Mouse (Mus musculus): ENCODE data around the gene Olfr1166. TPM values are rescaled to one million over a fixed set of nuclear protein-coding genes. Genes with fewer than 3 reads are reported as not detected.

Gene Olfr1166
- not detected for polyA plus RNA-seq (2014; fragmentation: Illumina TruSeq; extraction: RNeasy Lipid Tissue Mini Kit (QIAGEN cat#74804); ENCODE audit: insufficient read depth, low read depth, low replicate concordance)

DNA sequence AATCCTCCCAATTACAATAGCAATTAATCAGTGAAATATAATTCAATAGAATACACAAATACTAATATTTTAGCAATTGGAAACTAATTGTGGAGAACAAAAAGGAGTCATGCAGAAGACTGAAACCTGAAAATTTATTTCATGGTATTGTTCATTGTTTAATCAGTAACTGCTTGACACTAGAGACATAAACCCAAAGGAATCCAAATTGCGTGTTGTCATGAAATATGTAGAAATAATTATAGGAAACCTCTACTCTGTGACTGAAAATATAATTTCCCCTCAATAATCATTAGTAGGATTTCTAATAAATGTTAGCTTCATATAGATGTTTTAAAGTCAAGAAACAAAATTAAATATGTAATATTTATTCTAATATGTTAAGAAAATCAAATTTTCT, at the start of gene Olfr1166:
TSS of gene Olfr1166 (minus strand) at position 101 of the 400 bp plus-strand sequence.

DNA sequence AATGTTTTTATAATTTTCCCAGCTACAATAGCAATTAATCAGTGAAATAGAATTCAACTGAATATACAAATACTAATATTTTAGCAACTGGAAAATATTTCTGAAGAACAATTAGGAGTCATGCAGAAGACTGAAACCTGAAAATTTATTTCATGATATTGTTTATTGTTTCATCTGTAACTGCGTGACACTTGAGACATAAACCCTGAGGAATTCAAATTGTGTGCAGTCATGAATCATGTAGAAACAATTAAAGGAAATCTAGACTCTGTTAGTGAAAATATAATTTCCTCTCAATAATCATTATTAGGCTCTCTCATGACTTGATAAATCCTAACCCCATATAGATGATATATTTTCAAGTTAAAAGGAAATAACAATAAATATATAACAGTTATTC, 27.0 kb upstream of the Olfr1166 start, which contains the start of gene Olfr1167:
TSS of gene Olfr1167 (minus strand) at position 101 of the 400 bp plus-strand sequence.

DNA sequence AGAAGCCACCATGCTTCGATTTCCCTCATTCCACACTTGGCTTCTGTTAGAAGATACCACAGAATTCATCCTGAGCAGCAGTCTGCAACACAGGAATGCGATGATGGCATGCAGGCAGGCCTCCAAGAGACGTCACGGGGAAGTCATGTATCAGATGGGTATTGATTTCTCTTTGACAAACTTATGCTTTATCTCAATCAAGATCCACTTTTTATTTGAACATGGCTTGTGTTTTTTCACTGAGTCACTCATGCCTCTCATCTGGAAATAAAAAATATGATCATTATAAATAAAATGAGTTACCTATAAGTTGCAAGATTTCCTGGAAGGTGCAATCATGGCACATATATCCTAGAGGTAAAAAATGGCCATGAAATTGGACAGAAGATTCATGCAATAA, 34.2 kb downstream of the Olfr1166 start, which contains the start of gene Olfr1164:
TSS of gene Olfr1164 (minus strand) at position 101 of the 400 bp plus-strand sequence.

Other genes with a start within 250 kb of the Olfr1166 start
- not detected for gene Olfr1153, start 233.3 kb downstream of the Olfr1166 start, polyA plus RNA-seq (2014; fragmentation: Illumina TruSeq; extraction: RNeasy Lipid Tissue Mini Kit (QIAGEN cat#74804); ENCODE audit: insufficient read depth, low read depth, low replicate concordance)
- gene Olfr1154, start 223.1 kb downstream of the Olfr1166 start, polyA plus RNA-seq (2014; fragmentation: Illumina TruSeq; extraction: RNeasy Lipid Tissue Mini Kit (QIAGEN cat#74804); ENCODE audit: insufficient read depth, low read depth, low replicate concordance) = not detected
- gene Olfr1155, start 183.1 kb downstream of the Olfr1166 start, polyA plus RNA-seq (2014; fragmentation: Illumina TruSeq; extraction: RNeasy Lipid Tissue Mini Kit (QIAGEN cat#74804); ENCODE audit: insufficient read depth, low read depth, low replicate concordance) = not detected
- gene Olfr1156, start 175.2 kb downstream of the Olfr1166 start, polyA plus RNA-seq (2014; fragmentation: Illumina TruSeq; extraction: RNeasy Lipid Tissue Mini Kit (QIAGEN cat#74804); ENCODE audit: insufficient read depth, low read depth, low replicate concordance) = not detected
- gene Olfr1157, start 160.0 kb downstream of the Olfr1166 start, polyA plus RNA-seq (2014; fragmentation: Illumina TruSeq; extraction: RNeasy Lipid Tissue Mini Kit (QIAGEN cat#74804); ENCODE audit: insufficient read depth, low read depth, low replicate concordance) = not detected
- not detected for gene Olfr74, start 153.6 kb downstream of the Olfr1166 start, polyA plus RNA-seq (2014; fragmentation: Illumina TruSeq; extraction: RNeasy Lipid Tissue Mini Kit (QIAGEN cat#74804); ENCODE audit: insufficient read depth, low read depth, low replicate concordance)
- not detected for gene Olfr1158, start 138.2 kb downstream of the Olfr1166 start, polyA plus RNA-seq (2014; fragmentation: Illumina TruSeq; extraction: RNeasy Lipid Tissue Mini Kit (QIAGEN cat#74804); ENCODE audit: insufficient read depth, low read depth, low replicate concordance)
- not detected for gene Olfr1160, start 120.0 kb downstream of the Olfr1166 start, polyA plus RNA-seq (2014; fragmentation: Illumina TruSeq; extraction: RNeasy Lipid Tissue Mini Kit (QIAGEN cat#74804); ENCODE audit: insufficient read depth, low read depth, low replicate concordance)
- gene Olfr1161, start 105.5 kb downstream of the Olfr1166 start, polyA plus RNA-seq (2014; fragmentation: Illumina TruSeq; extraction: RNeasy Lipid Tissue Mini Kit (QIAGEN cat#74804); ENCODE audit: insufficient read depth, low read depth, low replicate concordance) = not detected
- not detected for gene Olfr73, start 90.6 kb downstream of the Olfr1166 start, polyA plus RNA-seq (2014; fragmentation: Illumina TruSeq; extraction: RNeasy Lipid Tissue Mini Kit (QIAGEN cat#74804); ENCODE audit: insufficient read depth, low read depth, low replicate concordance)
- gene Olfr1162, start 77.1 kb downstream of the Olfr1166 start, polyA plus RNA-seq (2014; fragmentation: Illumina TruSeq; extraction: RNeasy Lipid Tissue Mini Kit (QIAGEN cat#74804); ENCODE audit: insufficient read depth, low read depth, low replicate concordance) = not detected
- not detected for gene Olfr1163, start 56.4 kb downstream of the Olfr1166 start, polyA plus RNA-seq (2014; fragmentation: Illumina TruSeq; extraction: RNeasy Lipid Tissue Mini Kit (QIAGEN cat#74804); ENCODE audit: insufficient read depth, low read depth, low replicate concordance)
- gene Olfr1164, start 34.3 kb downstream of the Olfr1166 start, polyA plus RNA-seq (2014; fragmentation: Illumina TruSeq; extraction: RNeasy Lipid Tissue Mini Kit (QIAGEN cat#74804); ENCODE audit: insufficient read depth, low read depth, low replicate concordance) = not detected
- gene Olfr1167, start 26.9 kb upstream of the Olfr1166 start, polyA plus RNA-seq (2014; fragmentation: Illumina TruSeq; extraction: RNeasy Lipid Tissue Mini Kit (QIAGEN cat#74804); ENCODE audit: insufficient read depth, low read depth, low replicate concordance) = not detected
- not detected for gene Olfr1168, start 53.6 kb upstream of the Olfr1166 start, polyA plus RNA-seq (2014; fragmentation: Illumina TruSeq; extraction: RNeasy Lipid Tissue Mini Kit (QIAGEN cat#74804); ENCODE audit: insufficient read depth, low read depth, low replicate concordance)
- not detected for gene Olfr1170, start 100.1 kb upstream of the Olfr1166 start, polyA plus RNA-seq (2014; fragmentation: Illumina TruSeq; extraction: RNeasy Lipid Tissue Mini Kit (QIAGEN cat#74804); ENCODE audit: insufficient read depth, low read depth, low replicate concordance)
- not detected for gene Olfr1173, start 151.6 kb upstream of the Olfr1166 start, polyA plus RNA-seq (2014; fragmentation: Illumina TruSeq; extraction: RNeasy Lipid Tissue Mini Kit (QIAGEN cat#74804); ENCODE audit: insufficient read depth, low read depth, low replicate concordance)
- gene Olfr1174-ps, start 186.9 kb upstream of the Olfr1166 start, polyA plus RNA-seq (2014; fragmentation: Illumina TruSeq; extraction: RNeasy Lipid Tissue Mini Kit (QIAGEN cat#74804); ENCODE audit: insufficient read depth, low read depth, low replicate concordance) = not detected
- not detected for gene Olfr1175-ps, start 198.9 kb upstream of the Olfr1166 start, polyA plus RNA-seq (2014; fragmentation: Illumina TruSeq; extraction: RNeasy Lipid Tissue Mini Kit (QIAGEN cat#74804); ENCODE audit: insufficient read depth, low read depth, low replicate concordance)
- not detected for gene Olfr1176, start 208.4 kb upstream of the Olfr1166 start, polyA plus RNA-seq (2014; fragmentation: Illumina TruSeq; extraction: RNeasy Lipid Tissue Mini Kit (QIAGEN cat#74804); ENCODE audit: insufficient read depth, low read depth, low replicate concordance)
- gene Olfr1177-ps, start 218.2 kb upstream of the Olfr1166 start, polyA plus RNA-seq (2014; fragmentation: Illumina TruSeq; extraction: RNeasy Lipid Tissue Mini Kit (QIAGEN cat#74804); ENCODE audit: insufficient read depth, low read depth, low replicate concordance) = not detected

Measured in lung, adult 10 weeks (tissue).